Mouse (Mus musculus) testis, adult 2 months (tissue): ENCODE results near the gene Ppfibp1.

Experiments used
- CTCF ChIP-seq: fragments of 200-500 bp; IDR thresholded peaks from 2 replicates; pipeline ENCODE4 v1.5.1; 2012; ENCODE audit warnings: low read depth, mild to moderate bottlenecking, inconsistent platforms, low read length, moderate library complexity; ENCODE audit not compliant: control insufficient read depth, insufficient read depth, insufficient replicate concordance
- POLR2A ChIP-seq: fragments of 200-500 bp; IDR thresholded peaks from 2 replicates; pipeline ENCODE4 v1.6.1; 2012; ENCODE audit warnings: low read depth, mild to moderate bottlenecking, inconsistent platforms, low read length, moderate library complexity; ENCODE audit not compliant: control insufficient read depth

- TF ChIP-seq CTCF = no peak
- no peak for TF ChIP-seq POLR2A
Measured at GRCm38 (mm10) chr6:146967836-146968235, 79.5 kb downstream of the Ppfibp1 start.
